Mouse (Mus musculus) spleen, postnatal 4 days (tissue): Measurements from ENCODE around the gene Dcbld1.
"Not testable (repeated sequence)": the region's sequence is repeated elsewhere in the genome, so short reads cannot be mapped to it uniquely, and the experiment has no call there.

Source experiments
- DNase-seq, 2 experiments: peaks; one replicate each; pipeline ENCODE4 v3.0.0; 2022; ENCODE audit warnings: low spot score in 2 of 2

The Dcbld1 gene

DNA sequence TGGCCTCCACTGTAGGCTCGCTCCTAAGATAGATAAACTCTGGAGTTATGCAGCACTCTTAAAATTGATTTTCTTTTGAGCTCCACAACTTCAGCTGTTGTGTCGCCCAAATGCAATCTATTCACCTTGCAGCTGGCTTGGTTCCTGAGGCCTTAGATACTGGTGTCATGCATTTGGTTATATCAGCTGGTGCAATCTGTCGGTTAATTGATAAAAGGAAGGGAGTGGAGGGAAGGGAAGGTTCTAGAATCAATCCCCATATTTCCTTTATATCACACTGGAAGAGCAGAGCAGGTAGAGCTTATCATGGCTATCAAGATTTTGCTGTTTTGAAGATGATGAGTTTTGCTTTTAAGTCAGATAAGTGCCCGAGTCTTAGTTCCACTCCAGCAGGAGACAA is 26.8 kb downstream of the Dcbld1 start:
- DNase-seq = no peak

DNA sequence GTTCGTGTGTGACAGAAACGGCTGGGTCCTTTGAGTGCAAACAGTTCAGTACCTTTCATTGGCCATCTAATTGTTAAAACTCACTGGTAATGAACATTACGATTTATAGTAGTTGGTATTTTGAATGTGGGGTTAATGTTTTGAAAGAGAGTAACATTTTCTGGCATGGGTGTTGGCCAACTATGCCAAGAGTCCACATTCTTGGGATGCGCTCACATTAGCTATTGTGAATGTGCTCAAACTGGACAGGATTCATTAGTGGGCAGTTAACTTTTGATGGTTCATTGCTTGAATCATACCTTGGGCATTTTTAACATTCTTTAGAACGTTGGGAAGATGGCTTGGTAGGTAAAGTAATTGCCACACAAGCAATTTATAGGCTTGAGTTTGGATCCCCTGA is 30.7 kb downstream of the Dcbld1 start:
- no peak for DNase-seq

- DNase-seq = no peak
Measured at GRCm38 (mm10) chr10:52268879-52269278, 35.5 kb downstream of the Dcbld1 start.

- DNase-seq = no peak
Measured at GRCm38 (mm10) chr10:52271385-52271784, 38.0 kb downstream of the Dcbld1 start.

DNA sequence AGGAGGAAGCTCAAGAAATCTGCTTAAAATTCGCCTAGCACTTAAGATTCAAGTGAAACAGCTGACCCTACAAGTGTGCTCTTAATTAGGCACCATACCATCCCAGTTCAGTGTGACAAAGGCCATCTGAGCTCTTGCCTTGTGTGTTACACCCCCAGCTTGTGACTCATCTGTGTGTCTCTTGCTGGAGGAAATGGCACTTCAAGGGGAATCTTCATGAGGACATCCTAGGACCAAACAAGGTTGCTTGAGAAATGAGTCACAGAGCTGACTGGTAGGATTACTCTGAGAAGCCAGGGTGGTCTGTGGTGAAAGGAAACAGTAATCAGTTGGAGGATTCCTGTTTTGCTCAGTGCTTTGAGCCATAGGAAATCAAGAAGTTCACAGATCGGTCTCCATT is 39.6 kb downstream of the Dcbld1 start:
- no peak for DNase-seq

DNA sequence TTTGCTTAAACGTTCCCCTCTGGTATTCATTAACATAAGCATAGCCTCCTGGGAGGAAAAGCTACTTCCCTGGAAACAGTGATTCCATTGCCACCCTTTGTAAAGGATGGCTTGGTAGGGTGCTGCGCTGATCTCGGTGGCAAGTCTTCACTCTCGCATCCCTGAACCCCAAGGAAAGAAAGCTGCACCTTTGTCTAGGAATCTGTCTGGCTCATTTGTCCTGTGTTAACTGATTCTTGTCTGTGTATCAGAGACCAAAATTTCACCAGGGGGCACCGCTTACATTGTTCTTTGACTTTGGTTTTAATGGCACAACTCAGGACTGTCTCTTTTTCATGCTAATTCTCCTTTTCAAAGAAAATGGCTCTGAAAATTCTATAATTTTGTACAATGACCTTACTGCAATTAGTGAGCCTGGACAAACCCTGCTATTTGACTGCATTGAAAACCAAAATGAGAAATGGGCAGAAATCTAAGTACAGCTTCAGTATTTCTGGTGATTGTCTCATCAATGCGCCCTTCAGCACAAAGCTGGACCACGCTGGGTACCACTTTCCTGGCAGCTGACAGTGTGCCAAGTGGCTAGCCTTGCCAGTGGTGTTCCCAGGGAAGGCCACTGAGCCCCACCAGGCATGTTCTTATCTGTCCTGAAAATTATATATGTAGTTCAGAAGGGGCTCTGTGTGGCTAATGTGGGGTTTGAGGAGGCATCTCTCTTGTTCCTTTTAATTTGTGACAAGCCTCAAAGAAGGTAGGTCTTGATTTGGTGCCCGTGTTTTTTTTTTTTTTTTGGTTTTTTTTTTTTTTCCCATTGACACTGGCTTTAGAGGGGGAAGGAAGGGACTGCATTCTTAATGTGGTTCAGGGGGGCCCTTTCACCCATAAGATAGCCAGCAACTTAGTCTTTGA is 40.8 kb downstream of the Dcbld1 start:
- no peak for DNase-seq

- DNase-seq = no peak
Measured at GRCm38 (mm10) chr10:52274910-52275604, 41.6 kb downstream of the Dcbld1 start.

DNA sequence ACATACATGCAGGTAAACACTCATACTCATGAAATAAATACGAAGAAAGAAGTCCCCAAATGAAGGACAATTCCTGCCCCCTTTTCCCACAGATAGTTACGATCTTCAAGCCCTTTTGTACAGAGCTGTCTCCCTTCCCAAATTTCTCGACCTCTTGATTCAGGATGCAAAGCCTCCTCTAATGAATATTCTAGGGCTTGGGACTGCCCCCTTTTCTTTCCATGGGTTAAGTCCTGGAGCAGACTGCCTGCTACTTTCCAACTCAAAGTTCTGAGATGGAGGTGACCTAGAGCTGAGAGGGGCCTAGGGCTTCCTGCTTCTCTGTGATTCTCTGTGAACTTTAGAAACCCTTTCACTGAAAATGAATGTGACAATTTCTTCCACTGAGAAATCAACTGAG is 43.2 kb downstream of the Dcbld1 start:
- DNase-seq = no peak

- DNase-seq = not testable (repeated sequence)
Measured at GRCm38 (mm10) chr10:52277564-52277963, 44.1 kb downstream of the Dcbld1 start.

GRCm38 (mm10) chr10:52278011-52278434 is 44.6 kb downstream of the Dcbld1 start:
- DNase-seq = no peak

GRCm38 (mm10) chr10:52278866-52279265 is 45.4 kb downstream of the Dcbld1 start:
- no peak for DNase-seq

- no peak for DNase-seq
Measured at GRCm38 (mm10) chr10:52279876-52280275, 46.5 kb downstream of the Dcbld1 start.

DNA sequence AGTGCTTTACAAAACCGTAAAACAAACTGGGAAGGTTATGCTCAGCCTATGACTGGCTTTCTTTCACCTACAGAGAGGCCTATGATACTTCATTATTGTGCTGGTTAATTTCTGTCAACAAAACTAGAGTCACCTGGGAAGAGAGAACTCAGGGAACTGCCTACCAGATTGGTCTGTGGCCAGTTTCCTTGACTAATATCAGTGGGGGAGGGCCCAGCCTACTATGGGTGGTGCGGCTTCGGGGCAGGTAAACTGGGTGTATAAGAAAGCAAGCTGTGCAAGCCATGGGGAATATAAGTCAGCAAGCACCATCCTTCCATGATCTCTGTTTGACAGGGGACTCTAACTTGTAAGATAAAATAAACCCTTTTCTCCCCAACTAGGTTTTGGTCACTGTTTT is 47.2 kb downstream of the Dcbld1 start:
- no peak for DNase-seq

DNA sequence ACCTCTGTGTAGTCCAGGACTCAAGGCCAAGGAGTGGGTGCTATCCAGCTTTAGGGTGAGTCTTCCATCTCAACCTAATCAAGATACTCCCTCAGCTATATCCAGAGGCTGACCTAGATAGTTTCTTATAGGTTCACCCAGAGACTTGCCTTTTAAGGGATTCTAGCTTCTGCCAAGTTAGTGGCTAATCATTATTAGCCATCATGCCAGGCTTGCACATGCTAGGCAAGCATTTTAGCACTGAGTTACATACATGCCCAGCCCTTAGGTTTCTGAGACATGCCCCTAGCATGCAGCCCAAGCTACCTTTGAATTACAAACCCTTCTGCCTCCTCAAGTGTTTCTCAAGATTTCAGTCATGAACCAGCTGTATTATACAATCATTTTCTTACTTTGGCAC is 47.9 kb downstream of the Dcbld1 start:
- DNase-seq = no peak

DNA sequence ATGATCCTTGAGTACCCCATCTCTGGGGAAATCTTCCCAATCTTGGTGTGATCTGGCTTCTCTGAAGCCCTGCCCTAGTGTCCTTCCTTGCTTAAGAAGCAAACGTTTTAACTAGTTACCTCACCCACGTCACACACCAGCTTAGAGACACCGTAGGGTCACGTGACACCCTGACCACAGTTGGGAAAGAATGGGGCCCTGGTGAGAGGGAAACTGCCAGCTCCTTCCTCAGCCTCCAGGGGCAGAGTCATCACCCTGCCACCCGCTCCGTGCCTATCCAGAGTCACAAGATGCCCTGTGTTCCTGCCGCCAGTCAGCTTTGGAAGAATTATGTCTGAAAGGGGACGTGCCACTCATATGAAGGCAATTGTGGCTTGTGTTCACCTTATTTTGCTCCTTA is 51.2 kb downstream of the Dcbld1 start:
- peak in 1 of 2 experiments; percentile 16 for DNase-seq

GRCm38 (mm10) chr10:52287852-52288533 is 54.6 kb downstream of the Dcbld1 start:
- DNase-seq = no peak

DNA sequence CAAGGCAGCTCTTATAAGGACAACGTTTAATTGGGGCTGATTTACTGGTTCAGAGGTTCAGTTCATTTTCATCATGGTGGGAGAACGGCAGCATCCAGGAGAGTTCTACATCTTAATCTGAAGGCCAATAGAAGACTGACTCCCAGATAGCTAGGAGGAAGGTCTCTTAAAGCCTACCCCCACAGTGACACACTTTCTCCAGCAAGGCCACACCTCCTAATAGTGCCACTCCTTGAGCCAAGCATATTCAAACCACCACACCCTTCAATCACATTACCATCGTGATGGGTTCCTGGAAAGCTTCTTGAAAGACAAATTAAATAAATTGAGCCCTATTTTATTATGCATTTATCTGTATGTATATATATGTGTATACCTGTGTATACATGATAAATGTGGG is 55.8 kb downstream of the Dcbld1 start:
- no peak for DNase-seq

DNA sequence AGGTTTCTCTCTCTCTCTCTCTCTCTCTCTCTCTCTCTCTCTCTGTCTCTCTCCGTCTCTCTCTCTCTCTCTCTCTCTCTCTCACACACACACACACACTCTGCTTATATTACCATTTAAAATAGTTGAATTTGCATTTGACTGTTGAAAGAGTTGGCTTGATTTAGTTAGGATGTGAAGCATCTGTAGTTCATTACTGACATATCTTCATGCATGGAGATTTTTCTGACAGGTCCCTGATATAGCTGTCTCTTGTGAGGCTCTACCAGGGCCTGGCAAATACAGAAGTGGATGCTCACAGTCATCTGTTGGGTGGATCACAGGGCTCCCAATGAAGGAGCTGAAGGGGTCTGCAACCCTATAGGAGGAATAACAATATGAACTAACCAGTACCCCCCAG is 59.0 kb downstream of the Dcbld1 start:
- not testable (repeated sequence) for DNase-seq

- no peak for DNase-seq
Measured at GRCm38 (mm10) chr10:52293921-52294577, 60.6 kb downstream of the Dcbld1 start.

- no peak for DNase-seq
Measured at GRCm38 (mm10) chr10:52295934-52296333, 62.5 kb downstream of the Dcbld1 start.

GRCm38 (mm10) chr10:52298568-52298967 is 65.1 kb downstream of the Dcbld1 start:
- DNase-seq = not testable (repeated sequence)

- DNase-seq = no peak
Measured at GRCm38 (mm10) chr10:52301766-52302165, 68.3 kb downstream of the Dcbld1 start.
